Mouse (Mus musculus) intestine, embryonic 16.5 days (tissue): Measurements from ENCODE around the gene Fam219a. TPM values are rescaled to one million over a fixed set of nuclear protein-coding genes. Genes with fewer than 3 reads are reported as not detected.
A peak's percentile ranks its signal among the peaks of the same experiment; 100 is the strongest.

Experiments
- ATAC-seq: fragments of 200-750 bp; cut with Nextera tagmentation; 2 replicates; pipeline ENCODE4 v1.8.0; 2017; ENCODE audit warnings: moderate TSS enrichment, moderate library complexity
- H3K27ac ChIP-seq: fragments of 300-500 bp; sonication (generic); 2 replicates; pipeline ENCODE4 v1.5.1; 2014; ENCODE audit warnings: mild to moderate bottlenecking, low read length
- H3K27me3 ChIP-seq: fragments of 300-500 bp; sonication (generic); replicated peaks from 2 replicates; pipeline ENCODE4 v1.6.1; 2014; ENCODE audit warnings: low read length, control low read depth, mixed read lengths; ENCODE audit not compliant: control insufficient read depth, insufficient read depth
- H3K36me3 ChIP-seq: fragments of 300-500 bp; sonication (generic); 2 replicates; pipeline ENCODE4 v1.6.1; 2014; ENCODE audit warnings: low read length, control low read depth; ENCODE audit not compliant: control insufficient read depth, insufficient read depth
- H3K4me1 ChIP-seq: fragments of 300-500 bp; sonication (generic); 2 replicates; pipeline ENCODE4 v1.6.1; 2014; ENCODE audit warnings: low read length, control low read depth, mixed read lengths; ENCODE audit not compliant: control insufficient read depth, insufficient read depth
- H3K4me2 ChIP-seq: fragments of 300-500 bp; sonication (generic); 2 replicates; pipeline ENCODE4 v1.6.1; 2014; ENCODE audit warnings: low read depth, low read length, control low read depth
- H3K4me3 ChIP-seq: fragments of 300-500 bp; sonication (generic); 2 replicates; pipeline ENCODE4 v1.5.1; 2014; ENCODE audit warnings: mild to moderate bottlenecking, low read length
- H3K9ac ChIP-seq: fragments of 300-500 bp; sonication (generic); 2 replicates; pipeline ENCODE4 v1.6.1; 2014; ENCODE audit warnings: low read depth, low read length
- H3K9me3 ChIP-seq: fragments of 300-500 bp; sonication (generic); 2 replicates; pipeline ENCODE4 v1.6.1; 2016; ENCODE audit warnings: low read length, control low read depth; ENCODE audit not compliant: control insufficient read depth
- WGBS: fragments of 180-500 bp; shearing (Covaris S2); extraction: QIAGEN DNeasy Blood & Tissue Kit; methylation state at CpG from one replicate; pipeline ENCODE4 v1.1.7; 2014; 5-methylcytosine and 5-hydroxymethylcytosine counted together
- polyA plus RNA-seq: library from polyadenylated mRNA; unstranded; fragments of >200 nt; fragmentation: Nextera tagmentation; extraction: Ambion mirVana; gene quantifications from 2 replicates; pipeline ENCODE4 v1.2.1, GENCODE M21; 2015

The Fam219a gene
- polyA plus RNA-seq, 1 experiment from 2014 or later, result 2.4 TPM

DNA sequence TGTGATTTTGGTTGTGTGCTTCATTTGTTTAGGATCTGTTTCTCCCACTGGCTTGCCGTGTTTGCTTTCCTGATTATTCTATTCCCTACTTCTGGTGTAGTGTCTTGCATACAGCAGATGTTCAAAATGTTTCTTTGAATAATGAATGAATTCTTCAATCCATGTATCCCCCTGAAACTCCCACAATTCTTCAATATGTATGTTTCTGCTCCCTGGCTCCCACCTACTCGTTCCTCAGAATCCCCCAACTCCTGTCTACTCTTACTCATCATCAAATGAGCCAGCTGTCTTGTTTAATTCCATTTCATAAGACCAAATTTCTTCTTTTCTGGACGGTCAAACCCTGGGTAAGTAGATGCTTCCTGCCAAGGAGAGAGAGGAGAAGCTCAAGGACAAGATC lies 12.2 kb downstream of the Fam219a start:
- 61% methylated on average over 3 of the region's 3 CpGs for WGBS
- no peaks in the 10 kb centered on the region for H3K9me3 ChIP-seq
- H3K36me3 ChIP-seq, result no peaks in the 10 kb centered on the region
- no peaks in the 10 kb centered on the region for H3K27me3 ChIP-seq
- H3K27ac ChIP-seq, result no peak overlapping the region
- no peak overlapping the region for H3K4me2 ChIP-seq
- H3K4me1 ChIP-seq, result peaks cover 9% of the 10 kb centered on the region
- H3K4me3 ChIP-seq, result no peak overlapping the region
- no peak for ATAC-seq
- H3K9ac ChIP-seq, result no peak overlapping the region

DNA sequence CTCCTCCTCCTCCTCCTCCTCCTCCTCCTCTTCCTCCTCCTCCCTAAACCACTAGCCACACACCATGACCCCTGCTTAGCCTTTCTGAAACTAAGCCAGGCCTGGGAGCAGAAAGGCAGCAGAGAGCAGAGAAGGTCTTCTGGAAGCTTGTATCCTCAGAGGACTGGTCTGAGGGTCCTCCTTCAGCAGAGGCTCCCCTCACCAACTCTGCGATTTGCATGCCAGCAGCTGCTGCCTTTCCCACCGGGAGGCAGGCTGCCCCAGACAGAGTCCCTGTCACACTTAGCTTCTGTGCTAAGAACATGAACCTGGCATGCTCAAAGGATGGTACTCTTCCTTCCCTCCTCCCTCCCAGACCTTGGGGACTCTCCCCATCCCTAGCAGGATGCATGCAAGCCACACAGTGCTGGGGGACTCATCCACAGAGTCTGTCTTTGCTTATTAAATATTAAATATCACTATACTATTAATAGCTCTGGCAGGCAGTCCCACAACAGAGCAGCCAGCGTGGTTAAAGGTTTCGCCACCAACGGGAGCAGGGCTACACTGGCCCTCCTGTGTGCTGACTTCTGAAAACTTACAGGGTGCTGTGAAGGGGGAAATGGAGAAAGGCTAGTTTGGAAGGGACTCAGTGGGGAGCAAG lies 12.9 kb downstream of the Fam219a start:
- Histone ChIP-seq H3K9ac (no peak overlapping the region), H3K4me2 (no peak overlapping the region), H3K36me3 (no peaks in the 10 kb centered on the region), H3K9me3 (no peaks in the 10 kb centered on the region), H3K4me1 (peaks cover 9% of the 10 kb centered on the region), H3K27me3 (no peaks in the 10 kb centered on the region), H3K4me3 (no peak overlapping the region), H3K27ac (no peak overlapping the region)
- 46% methylated on average over 5 of the region's 5 CpGs for WGBS
- no peak for ATAC-seq

- Histone ChIP-seq H3K4me1 (peaks cover 9% of the 10 kb centered on the region), H3K36me3 (no peaks in the 10 kb centered on the region), H3K4me2 (no peak overlapping the region), H3K27me3 (no peaks in the 10 kb centered on the region), H3K27ac (peak overlapping the region; percentile 37), H3K4me3 (no peak overlapping the region), H3K9ac (no peak overlapping the region), H3K9me3 (no peaks in the 10 kb centered on the region)
- 63% methylated on average over 14 of the region's 14 CpGs for WGBS
- ATAC-seq, result no peak
Measured at GRCm38 (mm10) chr4:41554994-41555663, 14.2 kb downstream of the Fam219a start.

DNA sequence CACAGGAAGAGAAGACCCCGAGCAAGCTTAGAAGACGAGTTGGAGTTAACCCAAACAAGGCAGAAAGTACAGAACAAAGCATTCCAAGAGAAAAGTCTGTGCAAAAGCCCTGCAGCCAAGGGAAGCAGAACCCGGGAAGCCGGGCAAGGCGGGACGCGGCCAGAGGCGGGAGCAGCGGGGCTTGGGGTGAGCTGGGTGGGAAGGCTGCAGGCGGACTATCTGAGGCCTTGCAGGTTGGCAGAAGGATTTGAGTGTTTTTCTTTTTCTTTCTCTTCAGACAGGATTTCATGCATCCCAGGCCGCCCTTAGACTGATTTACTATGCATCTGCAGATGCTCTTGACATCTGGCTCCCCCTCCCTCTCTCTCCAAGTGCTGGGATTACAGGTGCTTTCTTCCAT lies 16.2 kb downstream of the Fam219a start:
- Histone ChIP-seq H3K27ac (no peak overlapping the region), H3K36me3 (no peaks in the 10 kb centered on the region), H3K9me3 (no peaks in the 10 kb centered on the region), H3K27me3 (no peaks in the 10 kb centered on the region), H3K9ac (no peak overlapping the region), H3K4me3 (no peak overlapping the region), H3K4me1 (peaks cover 9% of the 10 kb centered on the region), H3K4me2 (no peak overlapping the region)
- WGBS, result 75% methylated on average over 11 of the region's 11 CpGs
- no peak for ATAC-seq

GRCm38 (mm10) chr4:41552529-41552928 lies 16.8 kb downstream of the Fam219a start:
- no peak overlapping the region for H3K4me3 ChIP-seq
- H3K36me3 ChIP-seq, result no peaks in the 10 kb centered on the region
- no peaks in the 10 kb centered on the region for H3K27me3 ChIP-seq
- no peak overlapping the region for H3K9ac ChIP-seq
- no peak overlapping the region for H3K4me2 ChIP-seq
- H3K27ac ChIP-seq, result no peak overlapping the region
- peaks cover 9% of the 10 kb centered on the region for H3K4me1 ChIP-seq
- peak; percentile 46; the same call in 1 of the 2 replicates for ATAC-seq
- 29% methylated on average over 6 of the region's 6 CpGs for WGBS
- no peaks in the 10 kb centered on the region for H3K9me3 ChIP-seq

DNA sequence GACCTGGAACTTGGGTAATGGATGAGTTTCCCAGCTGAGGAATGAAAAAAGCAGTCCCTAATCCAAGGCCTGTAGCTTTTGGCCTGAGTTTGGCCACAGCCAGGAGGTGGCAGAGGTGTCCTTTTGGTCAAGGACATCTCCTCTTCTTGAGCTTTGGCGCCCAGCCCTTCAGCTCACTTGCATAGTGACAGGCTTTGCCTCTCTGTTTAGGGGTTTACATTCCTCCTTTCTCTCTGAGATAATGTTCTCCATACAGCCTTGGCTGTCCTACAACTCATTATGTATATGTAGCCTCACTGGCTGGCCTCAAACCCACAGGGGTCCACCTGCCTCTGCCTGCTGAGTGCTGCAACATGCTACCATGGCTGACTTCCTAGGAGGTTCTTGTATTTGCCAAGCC lies 22.3 kb downstream of the Fam219a start:
- Histone ChIP-seq H3K9ac (no peak overlapping the region), H3K4me2 (no peak overlapping the region), H3K27me3 (no peaks in the 10 kb centered on the region), H3K36me3 (no peaks in the 10 kb centered on the region), H3K9me3 (no peaks in the 10 kb centered on the region), H3K27ac (no peak overlapping the region), H3K4me3 (no peak overlapping the region), H3K4me1 (no peaks in the 10 kb centered on the region)
- WGBS, result 71% methylated on average over 1 of the region's 1 CpGs
- ATAC-seq, result no peak

DNA sequence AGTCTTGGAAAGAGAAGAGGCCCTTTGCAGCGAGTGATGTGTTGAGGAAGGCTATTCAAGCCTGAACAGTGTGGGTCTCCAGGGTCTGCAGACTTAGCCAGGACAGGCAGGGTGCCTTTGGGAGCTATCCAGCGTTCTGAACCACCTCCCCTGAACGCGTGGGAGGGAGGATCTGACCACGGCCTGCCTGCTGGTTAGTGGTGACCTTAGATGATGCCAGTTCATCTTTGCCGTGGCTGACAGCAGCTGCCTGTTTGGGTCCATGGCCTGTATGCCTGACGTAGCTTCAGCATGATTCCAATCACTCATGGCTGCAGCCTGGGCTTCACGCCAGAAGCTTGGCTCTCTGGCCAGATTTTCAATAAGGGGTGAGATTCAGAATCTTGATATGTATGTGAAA lies 23.4 kb downstream of the Fam219a start:
- Histone ChIP-seq H3K27ac (no peak overlapping the region), H3K27me3 (no peaks in the 10 kb centered on the region), H3K9me3 (no peaks in the 10 kb centered on the region), H3K4me1 (no peaks in the 10 kb centered on the region), H3K36me3 (no peaks in the 10 kb centered on the region), H3K4me3 (no peak overlapping the region), H3K4me2 (no peak overlapping the region), H3K9ac (no peak overlapping the region)
- no peak for ATAC-seq
- 15% methylated on average over 8 of the region's 8 CpGs for WGBS

DNA sequence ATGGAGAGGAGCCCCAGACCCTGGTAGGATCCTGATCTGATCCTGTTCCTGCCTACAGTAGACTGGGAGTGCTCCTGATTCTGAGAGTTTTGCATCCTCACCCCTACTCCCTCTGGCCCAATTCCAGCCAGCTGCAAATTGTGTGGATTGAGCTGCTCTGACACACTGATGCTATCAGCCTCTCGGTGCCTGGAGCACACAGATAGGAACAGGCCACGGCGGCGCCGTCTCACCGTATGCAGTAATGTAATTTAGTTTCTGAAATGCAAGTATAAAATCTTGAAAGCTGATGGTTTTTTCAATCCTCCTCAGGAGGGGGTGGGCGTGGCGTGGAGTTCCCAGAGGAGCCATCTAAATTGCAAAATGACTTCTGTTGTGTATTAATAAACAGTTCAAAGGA lies 27.2 kb downstream of the Fam219a start:
- Histone ChIP-seq H3K27ac (0 out of 2 replicates have a peak overlapping the region, but pooled peaks have one; percentile 14), H3K27me3 (no peaks in the 10 kb centered on the region; the same call in 1 of the 2 replicates), H3K4me1 (no peaks in the 10 kb centered on the region), H3K9me3 (no peaks in the 10 kb centered on the region), H3K9ac (no peak overlapping the region), H3K36me3 (no peaks in the 10 kb centered on the region), H3K4me2 (no peak overlapping the region), H3K4me3 (no peak overlapping the region)
- no peak for ATAC-seq
- 72% methylated on average over 8 of the region's 8 CpGs for WGBS

DNA sequence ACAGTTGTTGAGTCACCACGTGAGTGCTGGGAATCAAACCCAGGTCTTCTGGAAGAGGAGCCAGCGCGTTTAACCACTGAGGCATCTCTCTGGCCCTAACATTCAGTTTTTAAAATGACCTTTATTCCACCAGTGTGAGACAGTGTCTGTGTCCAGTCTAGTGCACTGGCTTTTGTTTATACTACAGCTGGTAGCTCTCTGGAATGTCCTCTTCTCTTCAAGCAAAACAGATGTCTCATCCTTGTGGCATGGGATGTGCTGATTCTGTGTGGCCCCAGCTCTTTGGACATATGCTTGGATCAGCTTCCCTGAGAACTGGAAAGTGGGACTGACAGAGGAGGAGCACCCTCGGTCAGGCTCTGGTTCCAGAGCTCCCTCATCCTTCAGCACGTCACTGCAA lies 34.5 kb downstream of the Fam219a start:
- no peaks in the 10 kb centered on the region for H3K9me3 ChIP-seq
- H3K4me2 ChIP-seq, result no peak overlapping the region
- H3K4me1 ChIP-seq, result no peaks in the 10 kb centered on the region
- no peaks in the 10 kb centered on the region for H3K36me3 ChIP-seq
- H3K9ac ChIP-seq, result no peak overlapping the region
- ATAC-seq, result no peak
- H3K27me3 ChIP-seq, result no peaks in the 10 kb centered on the region
- no peak overlapping the region for H3K27ac ChIP-seq
- WGBS, result 74% methylated on average over 5 of the region's 5 CpGs
- H3K4me3 ChIP-seq, result no peak overlapping the region
